Mouse (Mus musculus) cerebellum, adult 8-10 months (tissue): ENCODE results near the gene Armc7.

Source experiments
- DNase-seq: peaks from one replicate; pipeline ENCODE4 v3.0.0; 2022

Gene Armc7

GRCm38 (mm10) chr11:115534759-115535371 is 59.4 kb downstream of the Armc7 start:
- DNase-seq: no peak

- DNase-seq: peak; percentile 56
Measured at GRCm38 (mm10) chr11:115535401-115536037, 60.1 kb downstream of the Armc7 start.

GRCm38 (mm10) chr11:115536038-115536681 is 60.7 kb downstream of the Armc7 start, which contains the start of gene Sumo2:
TSS of gene Sumo2 (minus strand) at chr11:115536276.
- DNase-seq: peak; percentile 100

- peak; percentile 36 for DNase-seq
Measured at GRCm38 (mm10) chr11:115536856-115537568, 61.5 kb downstream of the Armc7 start.

GRCm38 (mm10) chr11:115538045-115538444 is 62.6 kb downstream of the Armc7 start:
- DNase-seq: no peak
